Comparison of ENCODE assay signal across 23 mouse cellular contexts in genomic region chrX:100696776-100697175, GRCm38 (mm10). TPM values are rescaled to one million over a fixed set of nuclear protein-coding genes. Genes with fewer than 3 reads are reported as not detected.
A peak's percentile ranks its signal among the peaks of the same experiment; 100 is the strongest.
DNase-seq lines count a peak whose midpoint lies in the region; ATAC-seq lines count a peak whose summit lies in the region.
"Had no signal": no experiment of that assay in that cellular context is flagged by ENCODE, and none has a peak within 500 bp of the region (broad histone marks: within the 10 kb centered on the region; RNA-seq: fewer than 3 reads in every experiment).

No protein-coding gene starts in this region.

- no peaks in the 10 kb centered on the region for H3K4me1 ChIP-seq in embryonic facial prominence, embryonic 10.5 days
- H3K4me1 ChIP-seq: embryonic facial prominence, embryonic 13.5 days; embryonic facial prominence, embryonic 15.5 days; forebrain, embryonic 13.5 days; forebrain, embryonic 15.5 days had no signal

- WGBS in embryonic facial prominence, embryonic 10.5 days = 99% methylated on average over 4 of the region's 4 CpGs

- no peaks in the 10 kb centered on the region for H3K9me3 ChIP-seq in embryonic facial prominence, embryonic 10.5 days
- H3K9me3 ChIP-seq: embryonic facial prominence, embryonic 13.5 days; embryonic facial prominence, embryonic 15.5 days; forebrain, embryonic 13.5 days; forebrain, embryonic 15.5 days; G1E had no signal

- intact Hi-C loops in gastrocnemius, postnatal 14 days (cut with DNase I; ENCODE audit: low total_unique reads) = no loop called here

- ATAC-seq in activated CD4-positive, CD25-positive, alpha-beta regulatory T cell, adult 4 months = no peak
- ATAC-seq: CD4-positive, CD25-positive, alpha-beta regulatory T cell, adult 4 months; forebrain, embryonic 13.5 days; forebrain, embryonic 15.5 days; forebrain, postnatal 0 days; Patski had no signal

- H3K36me3 ChIP-seq in embryonic facial prominence, embryonic 10.5 days (replicated peaks) = peaks cover 77% of the 10 kb centered on the region
- H3K36me3 ChIP-seq: forebrain, embryonic 15.5 days had no signal

- no peak overlapping the region for H3K27ac ChIP-seq in embryonic facial prominence, embryonic 10.5 days (replicated peaks)
- H3K27ac ChIP-seq: embryonic facial prominence, embryonic 13.5 days; embryonic facial prominence, embryonic 15.5 days; forebrain, embryonic 13.5 days; forebrain, embryonic 15.5 days had no signal

- DNase-seq in Muller cell, postnatal 12 days (ENCODE audit: inconsistent ontology term) = peak; percentile 35
- peak; percentile 61 for DNase-seq in R1 (ENCODE audit: low read depth, low spot score)
- DNase-seq in gastrocnemius, postnatal 14 days = no peak
- no peak for DNase-seq in embryonic facial prominence, embryonic 10.5 days (ENCODE audit: low spot score)
- DNase-seq: adrenal gland, adult 8-10 months; adrenal gland, postnatal 14 days; adrenal gland, postnatal 36 days; B cell, adult 2 months; cerebellum, adult 11-12 months; cerebellum, adult 2 months; cerebellum, adult 9-10 months; cerebellum, postnatal 10 days; cerebellum, postnatal 25 days; forebrain, postnatal 0 days had no signal

- H3K27me3 ChIP-seq in embryonic facial prominence, embryonic 10.5 days (replicated peaks; ENCODE audit: low read depth, poor library complexity, severe bottlenecking) = peaks cover 47% of the 10 kb centered on the region
- H3K27me3 ChIP-seq: CH12.LX; embryonic facial prominence, embryonic 15.5 days; forebrain, embryonic 13.5 days; forebrain, embryonic 15.5 days had no signal

- no peak overlapping the region for H3K4me3 ChIP-seq in embryonic facial prominence, embryonic 10.5 days
- H3K4me3 ChIP-seq: embryonic facial prominence, embryonic 13.5 days; embryonic facial prominence, embryonic 15.5 days; forebrain, embryonic 13.5 days; forebrain, embryonic 15.5 days had no signal

RNA-seq across cellular contexts. Expression of gene Gdpd2, which starts 32.9 kb away (rescaled TPM):
- polyA plus RNA-seq in activated CD4-positive, CD25-positive, alpha-beta regulatory T cell, adult 4 months (2017; shearing (Covaris generic)) = not detected
- under 1 TPM; 0.11 to 0.37 TPM for total RNA-seq in gastrocnemius, postnatal 14 days (2021)
- 2.7 and 3.1 TPM in 2 replicates for polyA plus RNA-seq in embryonic facial prominence, embryonic 10.5 days (2016; fragmentation: Nextera tagmentation; extraction: Ambion mirVana)
- total RNA-seq: CH12.LX had no signal
- polyA plus RNA-seq: CD4-positive, CD25-positive, alpha-beta regulatory T cell, adult 4 months; G1E had no signal

Comparison
In these comparisons a context has a peak if more than half of its experiments do, and no peak if none do; other contexts are left out.
1. DNase-seq: peak in Muller cell, postnatal 12 days (single experiment) and R1 (single experiment); none in gastrocnemius, postnatal 14 days (single experiment) and embryonic facial prominence, embryonic 10.5 days (single experiment).